Mouse (Mus musculus) cerebellum, adult 2 months (tissue): ENCODE measurements at regions not wholly inside any gene's neighbourhood (a gene's known extent, or its start where the extent isn't known, plus 50 kb on each side); places are given as distances from the start of the nearest gene placed in this dataset.

Experiments
- DNase-seq, 2 experiments: peaks; one replicate each; pipeline ENCODE4 v3.0.0; 2021
- H3K27ac ChIP-seq: fragments of 200-500 bp; 2 replicates; pipeline ENCODE4 v1.5.1; 2012; ENCODE audit warnings: low read length, control low read depth, inconsistent platforms; ENCODE audit not compliant: insufficient read depth
- H3K27me3 ChIP-seq: fragments of 200-500 bp; 2 replicates; pipeline ENCODE4 v1.6.1; 2012; ENCODE audit warnings: inconsistent platforms, mild to moderate bottlenecking, low read length, moderate library complexity; ENCODE audit not compliant: control insufficient read depth, insufficient read depth
- H3K4me1 ChIP-seq: fragments of 200-500 bp; 2 replicates; pipeline ENCODE4 v1.6.1; 2011; ENCODE audit warnings: low read length; ENCODE audit not compliant: control insufficient read depth, insufficient read depth
- H3K4me3 ChIP-seq: fragments of 200-500 bp; replicated peaks from 2 replicates; pipeline ENCODE3; 2011; ENCODE audit warnings: mild to moderate bottlenecking, low read depth, low read length, control low read depth; ENCODE audit not compliant: insufficient read depth
- CTCF ChIP-seq: fragments of 200-500 bp; IDR thresholded peaks from 2 replicates; pipeline ENCODE4 v1.5.1; 2011; ENCODE audit warnings: low read depth, mild to moderate bottlenecking, control low read depth, low read length, moderate library complexity, borderline replicate concordance; ENCODE audit not compliant: insufficient read depth
- POLR2A ChIP-seq: fragments of 200-500 bp; IDR thresholded peaks from 2 replicates; pipeline ENCODE4 v1.6.1; 2011; ENCODE audit warnings: low read length, control low read depth, borderline replicate concordance; ENCODE audit not compliant: insufficient read depth
- WGBS: fragments of 180-500 bp; shearing (Covaris S2); methylation state at CpG from one replicate; pipeline ENCODE4 v1.1.7; 2018; 5-methylcytosine and 5-hydroxymethylcytosine counted together

DNA sequence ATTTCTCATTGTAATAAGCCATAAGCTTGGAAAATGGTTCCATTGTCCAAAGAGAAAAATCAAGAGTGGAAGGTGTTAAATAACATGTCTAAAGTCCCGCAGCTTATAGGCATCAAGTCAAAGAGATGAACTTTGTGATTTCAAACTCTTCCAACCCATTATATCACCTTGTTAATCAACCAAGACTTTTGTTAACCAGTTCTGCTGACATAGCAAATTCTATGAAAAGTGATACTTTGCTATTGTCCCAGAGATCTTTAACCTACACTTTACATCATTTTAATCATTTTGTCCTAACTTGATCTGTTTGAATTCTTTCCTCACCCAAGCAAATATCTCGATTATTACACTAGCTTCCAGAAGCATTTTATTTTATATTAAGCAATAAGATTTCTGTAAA lies 1045.2 kb upstream of the Tenm2 start:
- no peak overlapping the region for H3K4me3 ChIP-seq
- no peaks in the 10 kb centered on the region for H3K4me1 ChIP-seq
- TF ChIP-seq CTCF (no peak), POLR2A (no peak)
- 87% methylated on average over 2 of the region's 2 CpGs for WGBS
- no peak overlapping the region for H3K27ac ChIP-seq
- no peaks in the 10 kb centered on the region for H3K27me3 ChIP-seq
- no peak for DNase-seq
